13 mouse cellular contexts compared by ENCODE assay signal in the genomic region with DNA sequence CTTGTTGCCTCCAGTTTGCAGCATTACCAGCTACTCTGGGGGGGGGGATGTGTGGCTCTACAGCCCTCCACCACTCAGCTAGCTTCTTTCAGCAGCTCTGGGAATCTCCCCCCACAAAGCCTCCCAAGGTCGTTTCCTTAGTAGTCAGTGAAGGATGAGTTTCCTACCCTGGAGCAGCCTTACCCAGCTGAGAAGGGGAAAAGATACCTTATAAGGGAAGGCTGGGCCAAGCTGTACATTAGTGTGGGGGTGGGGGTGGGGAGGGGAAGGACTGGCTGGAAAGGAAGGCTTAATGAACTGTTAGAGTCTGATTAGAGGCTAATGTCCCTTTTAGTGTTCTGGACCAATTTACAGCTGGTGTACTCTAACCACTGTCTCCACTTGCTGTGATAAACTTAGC.
DNase-seq lines count a peak whose midpoint lies in the region; ATAC-seq and TF ChIP-seq lines count a peak whose summit lies in the region.
"Had no signal": no experiment of that assay in that cellular context is flagged by ENCODE, and none has a peak within 500 bp of the region (broad histone marks: within the 10 kb centered on the region; RNA-seq: fewer than 3 reads in every experiment).

No protein-coding gene starts in this region.

- H3K4me3 ChIP-seq in forebrain, embryonic 11.5 days (ENCODE audit: low read depth, low read length) = no peak overlapping the region
- H3K4me3 ChIP-seq in forebrain, embryonic 15.5 days = no peak overlapping the region
- H3K4me3 ChIP-seq in lung, embryonic 16.5 days (ENCODE audit: low read length) = no peak overlapping the region
- H3K4me3 ChIP-seq in lung, adult 2 months (replicated peaks; ENCODE audit: extremely low read depth, low read depth, low read length) = no peak overlapping the region
- no peak overlapping the region for H3K4me3 ChIP-seq in hindbrain, embryonic 15.5 days
- no peak overlapping the region for H3K4me3 ChIP-seq in stomach, embryonic 15.5 days (replicated peaks)
- H3K4me3 ChIP-seq: erythroblast, embryonic 14.5 days; midbrain, embryonic 15.5 days had no signal

- TF ChIP-seq CTCF in lung, adult 2 months (IDR thresholded peaks at IDR 0.05; ENCODE audit: insufficient read depth, low read length) = no peak

- H3K27ac ChIP-seq in forebrain, embryonic 11.5 days (ENCODE audit: low read depth, low read length) = no peak overlapping the region
- H3K27ac ChIP-seq in forebrain, embryonic 15.5 days (replicated peaks) = no peak overlapping the region
- peak overlapping the region; percentile 50; the same call in 1 of the 2 replicates for H3K27ac ChIP-seq in lung, embryonic 16.5 days (ENCODE audit: low read length)
- H3K27ac ChIP-seq in hindbrain, embryonic 15.5 days (replicated peaks) = no peak overlapping the region
- H3K27ac ChIP-seq in stomach, embryonic 15.5 days = no peak overlapping the region; the same call in 1 of the 2 replicates
- H3K27ac ChIP-seq: midbrain, embryonic 15.5 days had no signal

- no peaks in the 10 kb centered on the region for H3K9me3 ChIP-seq in forebrain, embryonic 11.5 days (ENCODE audit: control insufficient read depth, low read length)
- H3K9me3 ChIP-seq in forebrain, embryonic 15.5 days = no peaks in the 10 kb centered on the region
- H3K9me3 ChIP-seq in lung, embryonic 16.5 days (ENCODE audit: control insufficient read depth, low read length) = no peaks in the 10 kb centered on the region
- H3K9me3 ChIP-seq in hindbrain, embryonic 15.5 days = no peaks in the 10 kb centered on the region
- no peaks in the 10 kb centered on the region for H3K9me3 ChIP-seq in stomach, embryonic 15.5 days
- H3K9me3 ChIP-seq: midbrain, embryonic 15.5 days had no signal

- 0 out of 2 replicates have a peak, but pooled peaks have one; percentile 26 for ATAC-seq in forebrain, embryonic 11.5 days (replicated peaks; ENCODE audit: low FRiP score)
- ATAC-seq in forebrain, embryonic 15.5 days (replicated peaks) = no peak
- peak; percentile 92 for ATAC-seq in lung, embryonic 16.5 days (ENCODE audit: low read depth)
- 0 out of 2 replicates have a peak, but pooled peaks have one; percentile 42 for ATAC-seq in hindbrain, embryonic 15.5 days (ENCODE audit: low FRiP score, low read depth)
- ATAC-seq in stomach, embryonic 15.5 days (ENCODE audit: insufficient read depth, low FRiP score, low read depth) = peak; percentile 57; the same call in 1 of the 2 replicates
- ATAC-seq: inflammation-experienced regulatory T-cells, adult 6 months; midbrain, embryonic 15.5 days had no signal

- no peaks in the 10 kb centered on the region for H3K36me3 ChIP-seq in forebrain, embryonic 11.5 days (ENCODE audit: control insufficient read depth, insufficient read depth, low read length)
- no peaks in the 10 kb centered on the region for H3K36me3 ChIP-seq in forebrain, embryonic 15.5 days
- 0 out of 2 replicates have a peak, but pooled peaks cover 2% of the 10 kb centered on the region for H3K36me3 ChIP-seq in lung, embryonic 16.5 days (ENCODE audit: control insufficient read depth, insufficient read depth, low read length)
- H3K36me3 ChIP-seq in hindbrain, embryonic 15.5 days = no peaks in the 10 kb centered on the region
- no peaks in the 10 kb centered on the region for H3K36me3 ChIP-seq in stomach, embryonic 15.5 days
- H3K36me3 ChIP-seq: midbrain, embryonic 15.5 days had no signal

- peaks cover 8% of the 10 kb centered on the region; the same call in 1 of the 2 replicates for H3K4me1 ChIP-seq in forebrain, embryonic 11.5 days (replicated peaks; ENCODE audit: control insufficient read depth, insufficient read depth, low read length)
- no peaks in the 10 kb centered on the region for H3K4me1 ChIP-seq in forebrain, embryonic 15.5 days
- peaks cover 8% of the 10 kb centered on the region for H3K4me1 ChIP-seq in lung, embryonic 16.5 days (replicated peaks; ENCODE audit: control insufficient read depth, insufficient read depth, low read length)
- H3K4me1 ChIP-seq in lung, adult 2 months (ENCODE audit: control insufficient read depth, insufficient read depth, low read length) = no peaks in the 10 kb centered on the region
- H3K4me1 ChIP-seq in hindbrain, embryonic 15.5 days (replicated peaks) = 0 out of 2 replicates have a peak, but pooled peaks cover 8% of the 10 kb centered on the region
- H3K4me1 ChIP-seq in stomach, embryonic 15.5 days = no peaks in the 10 kb centered on the region
- H3K4me1 ChIP-seq: midbrain, embryonic 15.5 days had no signal

- no peak overlapping the region for H3K9ac ChIP-seq in forebrain, embryonic 11.5 days (ENCODE audit: low read length)
- H3K9ac ChIP-seq in forebrain, embryonic 15.5 days (replicated peaks) = no peak overlapping the region
- no peak overlapping the region for H3K9ac ChIP-seq in lung, embryonic 16.5 days (ENCODE audit: low read length)
- H3K9ac ChIP-seq in hindbrain, embryonic 15.5 days = no peak overlapping the region
- no peak overlapping the region for H3K9ac ChIP-seq in stomach, embryonic 15.5 days
- H3K9ac ChIP-seq: midbrain, embryonic 15.5 days had no signal

- no peak overlapping the region for H3K4me2 ChIP-seq in forebrain, embryonic 11.5 days (ENCODE audit: low read depth, low read length, severe bottlenecking)
- no peak overlapping the region for H3K4me2 ChIP-seq in forebrain, embryonic 15.5 days (replicated peaks)
- H3K4me2 ChIP-seq in lung, embryonic 16.5 days (ENCODE audit: low read depth, low read length) = no peak overlapping the region
- H3K4me2 ChIP-seq in hindbrain, embryonic 15.5 days = no peak overlapping the region
- no peak overlapping the region for H3K4me2 ChIP-seq in stomach, embryonic 15.5 days
- H3K4me2 ChIP-seq: midbrain, embryonic 15.5 days had no signal

- no peak for DNase-seq in forebrain, embryonic 11.5 days (ENCODE audit: low spot score)
- DNase-seq in lung, adult 2 months = no peak
- no peak for DNase-seq in thymus, postnatal 36 days
- DNase-seq in spleen, postnatal 4 days (ENCODE audit: low spot score in 2 of 2) = no peak
- DNase-seq: cerebellum, adult 9-10 months; lung, postnatal 36 days had no signal

- H3K27me3 ChIP-seq in forebrain, embryonic 11.5 days (ENCODE audit: control insufficient read depth, insufficient read depth, low read length) = no peaks in the 10 kb centered on the region
- H3K27me3 ChIP-seq in forebrain, embryonic 15.5 days = no peaks in the 10 kb centered on the region
- no peaks in the 10 kb centered on the region for H3K27me3 ChIP-seq in lung, embryonic 16.5 days (ENCODE audit: control insufficient read depth, insufficient read depth, low read depth, low read length)
- no peaks in the 10 kb centered on the region for H3K27me3 ChIP-seq in hindbrain, embryonic 15.5 days
- H3K27me3 ChIP-seq in stomach, embryonic 15.5 days (replicated peaks) = no peaks in the 10 kb centered on the region
- H3K27me3 ChIP-seq: midbrain, embryonic 15.5 days had no signal

- no peak for TF ChIP-seq POLR2A in lung, adult 2 months (IDR thresholded peaks at IDR 0.05; ENCODE audit: borderline replicate concordance, extremely low read depth, low read depth, low read length)

- WGBS in forebrain, embryonic 11.5 days = 5% methylated on average over 1 of the region's 1 CpGs
- WGBS in forebrain, embryonic 15.5 days = 15% methylated on average over 1 of the region's 1 CpGs
- 4% methylated on average over 1 of the region's 1 CpGs for WGBS in lung, embryonic 16.5 days
- 24% methylated on average over 1 of the region's 1 CpGs for WGBS in lung, adult 2 months
- WGBS in hindbrain, embryonic 15.5 days = 0% methylated on average over 1 of the region's 1 CpGs
- 5% methylated on average over 1 of the region's 1 CpGs for WGBS in stomach, embryonic 15.5 days
